Mouse (Mus musculus): ENCODE data around the gene Swsap1.

Swsap1 gene

GRCm38 (mm10) chr9:21935466-21936131 is 20.0 kb upstream of the Swsap1 start:
- DNase-seq (ENCODE audit: low read depth, low spot score) = no peak

GRCm38 (mm10) chr9:21936692-21937570 is 18.6 kb upstream of the Swsap1 start, which contains the start of gene Plppr2:
Plppr2 (plus strand) TSS chr9:21937033.
- DNase-seq (ENCODE audit: low read depth, low spot score) = peak; percentile 99

DNA sequence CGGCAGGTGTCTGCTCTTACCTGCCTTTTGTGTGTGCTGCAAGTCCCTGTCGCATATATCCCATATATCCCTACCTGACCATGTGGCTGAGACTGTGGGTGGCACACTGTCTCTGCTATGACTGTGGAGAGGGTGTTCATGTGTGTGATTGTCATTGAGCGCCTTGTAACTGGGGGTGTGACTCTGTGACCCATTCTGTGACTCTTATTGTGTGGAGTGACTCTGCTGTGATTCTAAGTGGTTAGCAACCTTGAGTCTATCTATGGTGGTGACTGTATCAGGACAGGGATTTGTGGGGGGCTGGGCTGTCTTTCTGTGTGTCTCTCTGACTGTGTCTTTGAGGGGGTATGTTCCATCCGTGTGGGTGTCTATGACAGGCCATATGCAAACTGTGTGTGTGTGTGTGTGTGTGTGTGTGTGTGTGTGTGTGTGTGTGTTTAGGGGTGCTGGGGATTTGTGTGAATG is 17.8 kb upstream of the Swsap1 start:
- DNase-seq (ENCODE audit: low read depth, low spot score) = no peak

- DNase-seq (ENCODE audit: low read depth, low spot score) = no peak
These were observed 17.2 kb upstream of the Swsap1 start for GRCm38 (mm10) chr9:21938234-21938855.

- DNase-seq (ENCODE audit: low read depth, low spot score) = no peak
These were observed 12.5 kb upstream of the Swsap1 start for GRCm38 (mm10) chr9:21943046-21943445.

GRCm38 (mm10) chr9:21943638-21944037 is 11.9 kb upstream of the Swsap1 start:
- DNase-seq (ENCODE audit: low read depth, low spot score) = peak; percentile 72

DNA sequence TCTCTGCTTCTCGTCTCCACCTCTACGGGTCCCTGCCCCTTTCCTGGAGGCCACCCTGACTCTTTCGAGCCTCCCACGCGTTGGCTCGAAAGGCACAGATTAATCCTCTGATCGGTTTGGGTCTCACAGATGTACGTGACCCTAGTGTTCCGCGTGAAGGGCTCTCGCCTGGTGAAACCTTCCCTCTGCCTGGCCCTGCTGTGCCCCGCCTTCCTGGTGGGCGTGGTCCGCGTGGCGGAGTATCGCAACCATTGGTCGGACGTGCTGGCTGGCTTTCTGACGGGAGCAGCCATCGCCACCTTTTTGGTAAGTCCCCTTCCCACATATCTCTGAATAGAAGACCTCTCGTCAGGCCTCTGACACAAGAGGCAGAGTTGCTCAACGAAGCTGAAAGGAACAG is 11.3 kb upstream of the Swsap1 start:
- DNase-seq (ENCODE audit: low read depth, low spot score) = peak; percentile 77

GRCm38 (mm10) chr9:21947540-21948130 is 7.9 kb upstream of the Swsap1 start:
- no peak for DNase-seq (ENCODE audit: low read depth, low spot score)

DNA sequence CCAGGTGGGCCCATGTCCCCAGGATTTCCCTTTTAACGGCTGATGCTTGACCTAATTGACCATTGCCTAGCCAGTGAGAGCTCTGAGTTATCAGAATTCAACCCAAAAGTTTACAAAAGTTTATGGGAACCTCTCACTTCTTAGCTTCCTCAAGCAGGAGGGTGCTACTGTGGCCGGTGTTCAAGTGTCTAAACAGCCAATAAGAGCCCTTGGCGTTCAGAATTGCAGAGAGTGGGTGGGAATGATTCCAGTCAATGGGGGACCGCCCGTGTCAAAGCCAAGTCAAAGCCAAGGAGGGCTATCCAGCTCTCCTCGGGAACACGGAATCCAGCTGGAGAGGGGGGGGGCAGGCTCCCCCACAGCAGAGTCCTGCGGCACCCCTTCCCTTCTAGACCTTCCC is 7.4 kb upstream of the Swsap1 start:
- DNase-seq (ENCODE audit: low read depth, low spot score) = no peak

DNA sequence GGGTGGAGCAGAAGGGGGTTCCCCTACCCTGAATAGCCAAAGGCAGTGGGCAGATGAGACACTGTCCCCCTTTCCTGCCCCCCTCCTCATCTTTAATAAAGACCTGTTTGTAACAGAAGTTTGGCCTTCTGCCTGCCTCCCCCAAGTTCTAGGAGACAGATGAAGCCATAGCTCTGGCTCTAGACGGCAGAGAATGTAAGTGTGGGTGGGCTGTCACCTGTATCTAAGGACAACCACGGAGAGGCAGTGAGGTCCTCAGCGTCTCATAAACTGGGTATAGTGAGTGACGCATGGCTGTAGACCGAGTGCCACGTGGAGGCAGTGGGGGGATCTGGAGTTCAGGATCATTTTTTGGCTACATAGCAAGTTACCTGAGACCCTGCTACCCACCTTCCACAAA is 6.8 kb upstream of the Swsap1 start:
- no peak for DNase-seq (ENCODE audit: low read depth, low spot score)

DNA sequence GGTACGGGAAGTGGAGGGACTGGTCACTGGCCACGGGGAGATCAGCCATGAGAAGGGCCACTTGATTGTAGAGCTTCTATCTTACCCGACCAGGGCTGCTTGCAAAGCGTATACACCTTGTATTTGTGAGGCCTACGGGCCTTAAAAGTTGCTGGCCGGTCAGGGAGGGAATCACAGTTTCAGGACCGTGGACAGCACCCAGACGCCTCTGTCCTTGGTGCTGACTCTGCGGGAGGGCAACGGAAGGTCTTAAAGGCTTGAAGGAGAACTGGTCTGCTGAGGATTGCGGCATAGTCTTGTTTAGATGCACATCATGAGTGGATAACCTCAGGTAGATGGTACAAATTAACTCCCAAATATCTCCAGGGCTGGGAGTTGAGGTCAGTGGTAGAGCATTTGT is 5.2 kb upstream of the Swsap1 start:
- DNase-seq (ENCODE audit: low read depth, low spot score) = peak; percentile 62

DNA sequence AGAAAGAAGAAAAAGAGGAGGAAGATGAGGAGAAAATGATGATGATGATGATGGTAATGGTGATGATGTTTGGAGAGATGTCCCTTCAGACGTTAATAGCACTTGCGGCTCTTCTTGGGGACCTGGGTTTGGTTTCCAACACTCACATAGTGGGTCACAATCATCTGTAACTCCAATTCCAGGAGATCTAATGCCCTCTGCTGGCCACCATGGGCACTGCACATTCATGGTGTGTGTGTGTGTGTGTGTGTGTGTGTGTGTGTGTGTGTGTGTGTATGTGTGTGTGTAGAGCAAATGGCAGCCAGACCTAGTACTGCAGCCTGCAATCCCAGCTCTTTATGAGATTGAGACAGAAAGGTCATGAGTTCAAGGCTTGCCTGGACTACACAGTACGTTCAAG is 3.6 kb upstream of the Swsap1 start:
- peak; percentile 66 for DNase-seq (ENCODE audit: low read depth, low spot score)

- DNase-seq (ENCODE audit: low read depth, low spot score) = no peak
These were observed 2.0 kb upstream of the Swsap1 start for GRCm38 (mm10) chr9:21953600-21953999.

- no peak for DNase-seq (ENCODE audit: low read depth, low spot score)
These were observed 920 bp upstream of the Swsap1 start for GRCm38 (mm10) chr9:21954635-21955034.

DNA sequence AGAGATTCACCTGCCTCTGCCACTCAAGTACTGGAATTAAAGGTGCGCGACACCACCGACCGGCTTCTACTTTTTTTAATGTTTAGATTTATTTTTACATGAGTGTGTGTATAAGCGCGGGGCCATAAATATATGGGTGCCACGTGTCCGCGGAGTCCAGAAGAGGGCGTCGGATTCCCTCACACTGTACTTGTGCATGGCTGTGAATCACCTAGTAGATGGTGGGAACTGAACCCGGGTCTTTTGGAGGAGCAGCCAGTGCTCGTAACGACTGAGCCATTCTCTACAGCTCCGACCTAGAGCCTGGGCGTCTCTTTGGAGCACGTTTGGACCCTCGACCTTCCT is 358 bp upstream of the Swsap1 start:
- no peak for DNase-seq (ENCODE audit: low read depth, low spot score)

GRCm38 (mm10) chr9:21958372-21958771 is 2.8 kb downstream of the Swsap1 start:
- DNase-seq (ENCODE audit: low read depth, low spot score) = no peak

GRCm38 (mm10) chr9:21959244-21959643 is 3.7 kb downstream of the Swsap1 start:
- DNase-seq (ENCODE audit: low read depth, low spot score) = no peak

DNA sequence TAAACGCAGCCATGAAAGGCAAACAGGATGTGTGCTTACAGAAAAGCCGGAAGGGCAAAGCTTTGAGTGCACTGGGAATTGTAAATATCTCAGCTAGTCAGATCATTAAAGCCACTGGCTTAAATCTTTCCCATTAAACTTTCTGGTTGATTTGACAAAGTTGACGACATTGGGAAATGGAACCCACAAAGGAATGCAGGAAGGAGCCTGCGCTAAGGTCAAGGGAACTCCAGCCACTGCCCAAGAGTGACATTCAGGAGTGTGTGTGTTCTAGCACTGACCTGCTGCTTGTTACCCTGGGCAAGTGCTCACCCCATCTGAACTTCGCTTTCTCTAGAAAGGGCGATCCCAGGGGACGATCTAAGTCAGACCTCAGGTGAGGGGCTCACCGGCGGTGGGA is 4.6 kb downstream of the Swsap1 start:
- DNase-seq (ENCODE audit: low read depth, low spot score) = no peak

- DNase-seq (ENCODE audit: low read depth, low spot score) = no peak
These were observed 5.1 kb downstream of the Swsap1 start for GRCm38 (mm10) chr9:21960558-21961208.

GRCm38 (mm10) chr9:21961366-21961980 is 5.9 kb downstream of the Swsap1 start:
- no peak for DNase-seq (ENCODE audit: low read depth, low spot score)

GRCm38 (mm10) chr9:21962010-21962409 is 6.5 kb downstream of the Swsap1 start:
- no peak for DNase-seq (ENCODE audit: low read depth, low spot score)

Measured in ES-CJ7 (cell line).